Mouse (Mus musculus) lung, embryonic 16.5 days (tissue): ENCODE measurements around the gene Pik3r3. TPM values are rescaled to one million over a fixed set of nuclear protein-coding genes. Genes with fewer than 3 reads are reported as not detected.
A peak's percentile ranks its signal among the peaks of the same experiment; 100 is the strongest.

Experiments
- ATAC-seq: fragments of 200-750 bp; cut with Nextera tagmentation; 2 replicates; pipeline ENCODE4 v1.8.0; 2017; ENCODE audit warnings: low read depth, mild to moderate bottlenecking, moderate library complexity
- H3K27ac ChIP-seq: fragments of 300-500 bp; sonication (generic); 2 replicates; pipeline ENCODE4 v1.5.1; 2014; ENCODE audit warnings: mild to moderate bottlenecking, control low read depth, low read length
- H3K27me3 ChIP-seq: fragments of 300-500 bp; sonication (generic); 2 replicates; pipeline ENCODE4 v1.6.1; 2014; ENCODE audit warnings: low read depth, low read length, mixed read lengths; ENCODE audit not compliant: control insufficient read depth, insufficient read depth
- H3K36me3 ChIP-seq: fragments of 300-500 bp; sonication (generic); 2 replicates; pipeline ENCODE4 v1.6.1; 2014; ENCODE audit warnings: low read length; ENCODE audit not compliant: control insufficient read depth, insufficient read depth
- H3K4me1 ChIP-seq: fragments of 300-500 bp; sonication (generic); replicated peaks from 2 replicates; pipeline ENCODE4 v1.6.1; 2014; ENCODE audit warnings: low read length, mixed read lengths; ENCODE audit not compliant: control insufficient read depth, insufficient read depth
- H3K4me2 ChIP-seq: fragments of 300-500 bp; sonication (generic); 2 replicates; pipeline ENCODE4 v1.6.1; 2014; ENCODE audit warnings: low read depth, low read length, control low read depth
- H3K4me3 ChIP-seq: fragments of 300-500 bp; sonication (generic); 2 replicates; pipeline ENCODE4 v1.5.1; 2014; ENCODE audit warnings: mild to moderate bottlenecking, low read length, control low read depth
- H3K9ac ChIP-seq: fragments of 300-500 bp; sonication (generic); 2 replicates; pipeline ENCODE4 v1.6.1; 2014; ENCODE audit warnings: low read length, control low read depth
- H3K9me3 ChIP-seq: fragments of 300-500 bp; sonication (generic); 2 replicates; pipeline ENCODE4 v1.6.1; 2016; ENCODE audit warnings: low read length; ENCODE audit not compliant: control insufficient read depth
- WGBS: fragments of 180-500 bp; shearing (Covaris S2); extraction: QIAGEN DNeasy Blood & Tissue Kit; methylation state at CpG from one replicate; pipeline ENCODE4 v1.1.7; 2014; 5-methylcytosine and 5-hydroxymethylcytosine counted together
- polyA plus RNA-seq: library from polyadenylated mRNA; unstranded; fragments of >200 nt; fragmentation: Nextera tagmentation; extraction: Ambion mirVana; gene quantifications from 2 replicates; pipeline ENCODE4 v1.2.1, GENCODE M21; 2015

Pik3r3 gene
- 23.6 and 25.3 TPM in 2 replicates for polyA plus RNA-seq

DNA sequence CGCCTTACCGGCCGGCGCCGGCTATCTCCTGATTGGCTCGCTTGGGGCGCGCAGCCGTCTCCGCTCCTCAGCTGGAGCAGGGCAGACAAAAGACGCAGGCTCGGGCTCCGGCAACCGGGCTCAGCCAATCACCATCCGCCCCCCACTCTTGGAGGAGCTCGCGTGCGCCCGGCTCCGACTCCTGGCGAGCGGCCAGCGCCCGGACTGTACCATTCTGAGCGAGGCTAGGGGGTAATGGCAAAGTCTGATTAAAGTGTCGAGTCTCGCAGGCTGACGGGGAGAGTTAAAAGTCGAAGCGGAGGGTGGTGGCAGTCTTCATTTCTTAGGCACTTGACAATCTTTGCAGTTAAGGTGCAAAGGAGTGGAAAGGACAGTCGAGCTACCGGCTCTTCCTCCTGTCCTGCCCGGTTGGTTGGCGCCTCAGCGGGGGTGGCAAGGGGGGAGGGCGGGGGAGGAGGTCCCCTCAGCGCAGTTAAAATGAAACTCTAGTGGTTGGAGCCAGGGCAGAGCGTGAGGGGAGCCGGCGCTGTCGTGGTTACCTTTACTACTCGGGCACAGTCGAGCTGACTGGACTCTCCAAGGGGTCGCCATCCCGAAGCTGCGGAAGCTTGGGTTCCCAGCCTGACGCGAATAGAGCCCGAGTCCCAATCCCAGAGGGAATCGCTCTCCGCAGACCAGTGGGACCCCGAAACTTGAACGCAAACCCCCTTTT is at the start of gene Pik3r3:
Gene Pik3r3, plus strand, starts transcription at position 479 of the 712 bp plus-strand sequence.
- under 1% methylated on average over 51 of the region's 53 CpGs for WGBS
- Histone ChIP-seq H3K27me3 (no peaks in the 10 kb centered on the region), H3K4me2 (peak within 1 kb of the TSS; percentile 75)

DNA sequence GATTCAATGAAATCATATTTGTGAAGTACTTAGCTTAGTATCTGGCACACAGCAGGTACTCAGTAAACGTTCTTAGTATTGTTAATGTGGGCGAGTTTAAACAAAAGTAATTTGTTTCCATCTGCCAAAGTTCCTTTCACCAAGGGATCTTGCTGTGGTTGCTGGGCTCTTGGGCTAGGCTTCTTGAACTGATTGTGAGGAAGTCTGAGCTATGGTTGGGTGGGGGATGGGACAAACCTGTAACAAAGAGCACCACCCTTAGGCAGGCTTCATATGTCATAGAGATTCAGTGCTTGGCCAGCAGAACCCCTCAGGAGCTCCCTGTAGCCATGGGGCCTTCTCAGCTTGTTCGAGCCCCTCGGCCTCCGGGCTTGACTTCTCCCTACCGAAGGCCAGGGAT is 48.3 kb upstream of the Pik3r3 start, which contains the start of the genes 1700042G07Rik and Gm49337:
Gene 1700042G07Rik, plus strand, starts transcription at position 301 of the 400 bp plus-strand sequence.
Gene Gm49337, plus strand, starts transcription at position 313 of the 400 bp plus-strand sequence.
- Histone ChIP-seq H3K9me3 (no peaks in the 10 kb centered on the region), H3K4me3 (no peak within 1 kb of the TSS), H3K36me3 (no peaks in the 10 kb centered on the region), H3K27me3 (no peaks in the 10 kb centered on the region), H3K4me2 (no peak within 1 kb of the TSS), H3K4me1 (peaks cover 33% of the 10 kb centered on the region), H3K9ac (no peak within 1 kb of the TSS), H3K27ac (no peak within 1 kb of the TSS)
- WGBS = 81% methylated on average over 6 of the region's 6 CpGs
- no peak for ATAC-seq

More for the DNA sequence above, at the start of gene Pik3r3:
- Histone ChIP-seq H3K36me3 (no peaks in the 10 kb centered on the region), H3K4me1 (peaks cover 9% of the 10 kb centered on the region), H3K9me3 (no peaks in the 10 kb centered on the region), H3K27ac (peak within 1 kb of the TSS; percentile 99), H3K4me3 (peak within 1 kb of the TSS; percentile 81), H3K9ac (peak within 1 kb of the TSS; percentile 89)
- peak; percentile 100 for ATAC-seq

- H3K4me3 ChIP-seq = no peak overlapping the region
- H3K27ac ChIP-seq = no peak overlapping the region
- H3K27me3 ChIP-seq = no peaks in the 10 kb centered on the region
- peaks cover 33% of the 10 kb centered on the region for H3K4me1 ChIP-seq
- WGBS = 74% methylated on average over 4 of the region's 4 CpGs
- H3K9ac ChIP-seq = no peak overlapping the region
- H3K36me3 ChIP-seq = no peaks in the 10 kb centered on the region
- ATAC-seq = no peak
- no peaks in the 10 kb centered on the region for H3K9me3 ChIP-seq
- H3K4me2 ChIP-seq = no peak overlapping the region
Measured at GRCm38 (mm10) chr4:116173752-116174151, 47.7 kb upstream of the Pik3r3 start.

DNA sequence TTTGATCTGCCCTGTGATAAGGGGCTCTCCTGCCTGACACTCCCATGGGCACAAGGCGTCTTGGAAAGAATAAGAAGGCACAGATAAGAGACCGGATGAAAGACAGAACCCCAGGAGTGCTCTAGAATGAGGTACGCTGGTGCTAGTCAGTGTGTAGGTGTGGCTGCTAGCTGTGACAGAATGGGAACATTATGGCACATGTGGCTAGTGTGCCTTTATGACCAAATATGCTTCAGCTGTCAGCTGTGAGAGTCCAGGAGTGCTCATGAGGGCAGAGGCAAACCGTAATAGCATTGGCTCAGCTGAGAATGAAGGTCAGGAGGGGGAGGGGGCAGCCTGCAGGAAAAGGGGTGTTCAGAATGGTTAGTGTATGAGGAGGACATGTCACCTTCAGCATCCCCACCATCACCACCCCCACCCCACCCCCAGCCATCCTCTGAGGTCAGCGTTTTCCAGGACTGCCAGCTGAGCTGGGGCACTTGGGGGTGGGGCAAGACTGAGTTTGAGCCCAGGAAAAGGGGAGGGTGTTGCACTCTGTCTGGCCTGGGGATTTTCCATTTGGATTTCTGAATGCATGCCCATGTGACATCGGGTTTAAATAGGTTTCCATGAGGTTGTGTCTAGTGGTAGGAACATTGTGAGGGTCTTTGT is 46.8 kb upstream of the Pik3r3 start:
- no peak for ATAC-seq
- 29% methylated on average over 6 of the region's 6 CpGs for WGBS
- no peak overlapping the region for H3K4me3 ChIP-seq
- no peaks in the 10 kb centered on the region for H3K36me3 ChIP-seq
- H3K9ac ChIP-seq = no peak overlapping the region
- peaks cover 33% of the 10 kb centered on the region for H3K4me1 ChIP-seq
- H3K9me3 ChIP-seq = no peaks in the 10 kb centered on the region
- H3K27me3 ChIP-seq = no peaks in the 10 kb centered on the region
- no peak overlapping the region for H3K4me2 ChIP-seq
- H3K27ac ChIP-seq = peak overlapping the region; percentile 33; the same call in 1 of the 2 replicates

GRCm38 (mm10) chr4:116175136-116175535 is 46.3 kb upstream of the Pik3r3 start:
- no peaks in the 10 kb centered on the region for H3K36me3 ChIP-seq
- H3K27me3 ChIP-seq = no peaks in the 10 kb centered on the region
- no peak overlapping the region for H3K4me3 ChIP-seq
- no peak overlapping the region for H3K9ac ChIP-seq
- no peak for ATAC-seq
- no peaks in the 10 kb centered on the region for H3K9me3 ChIP-seq
- H3K4me1 ChIP-seq = peaks cover 33% of the 10 kb centered on the region
- H3K4me2 ChIP-seq = no peak overlapping the region
- H3K27ac ChIP-seq = peak overlapping the region; percentile 93

- H3K4me1 ChIP-seq = peaks cover 33% of the 10 kb centered on the region
- H3K9ac ChIP-seq = peak overlapping the region; percentile 50
- peak overlapping the region; percentile 40 for H3K4me2 ChIP-seq
- H3K36me3 ChIP-seq = no peaks in the 10 kb centered on the region
- H3K9me3 ChIP-seq = no peaks in the 10 kb centered on the region
- H3K4me3 ChIP-seq = peak overlapping the region; percentile 23
- no peaks in the 10 kb centered on the region for H3K27me3 ChIP-seq
- 37% methylated on average over 7 of the region's 7 CpGs for WGBS
- ATAC-seq = no peak
- H3K27ac ChIP-seq = peak overlapping the region; percentile 93
Measured at GRCm38 (mm10) chr4:116175711-116176542, 45.5 kb upstream of the Pik3r3 start.

DNA sequence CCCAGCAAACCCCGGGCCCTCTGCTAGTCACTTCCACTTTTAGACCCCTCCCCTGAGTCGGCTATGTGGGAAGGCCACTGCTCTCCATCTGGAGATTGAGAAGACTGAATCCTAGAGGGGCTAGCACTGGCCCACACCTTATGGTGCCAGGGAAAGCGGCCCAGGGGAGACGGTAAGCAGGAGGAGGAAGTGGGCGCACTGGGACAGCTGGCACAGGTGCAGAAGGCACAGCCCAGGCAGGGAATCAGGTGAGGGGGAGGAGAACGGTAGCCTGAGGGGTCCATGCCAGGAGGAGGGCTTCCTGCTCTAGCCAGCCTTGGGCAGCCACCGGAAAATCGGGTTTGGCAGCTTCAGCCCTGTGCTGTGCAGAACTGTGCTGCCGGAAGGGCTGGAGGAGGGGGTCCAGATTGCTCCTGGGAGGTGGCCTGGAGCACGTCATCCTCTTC is 44.9 kb upstream of the Pik3r3 start:
- Histone ChIP-seq H3K4me1 (peaks cover 33% of the 10 kb centered on the region), H3K27me3 (no peaks in the 10 kb centered on the region), H3K9me3 (no peaks in the 10 kb centered on the region), H3K27ac (peak overlapping the region; percentile 93), H3K9ac (peak overlapping the region; percentile 50), H3K4me3 (peak overlapping the region; percentile 23), H3K36me3 (no peaks in the 10 kb centered on the region), H3K4me2 (peak overlapping the region; percentile 40)
- WGBS = 8% methylated on average over 10 of the region's 10 CpGs
- ATAC-seq = peak; percentile 95

DNA sequence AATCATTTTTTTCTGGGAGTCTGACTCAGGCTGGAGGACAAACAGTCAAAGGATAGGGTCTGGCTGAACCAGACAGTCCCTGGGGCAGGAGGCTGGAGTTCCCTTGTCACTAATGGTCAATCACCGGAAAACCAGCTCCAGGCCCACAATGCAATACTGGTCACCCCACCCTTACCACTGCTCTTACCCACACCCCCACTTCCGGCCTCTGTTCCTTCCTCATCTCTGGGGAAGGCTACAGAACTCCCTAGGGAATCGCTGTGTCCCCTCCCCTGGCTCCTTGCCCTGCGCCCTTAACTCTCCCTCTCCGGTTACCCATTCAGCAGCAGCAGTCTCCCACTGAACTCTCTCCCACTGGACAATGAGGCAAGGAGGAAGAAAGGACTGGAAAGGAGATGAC is 44.3 kb upstream of the Pik3r3 start:
- Histone ChIP-seq H3K27me3 (no peaks in the 10 kb centered on the region), H3K36me3 (no peaks in the 10 kb centered on the region), H3K27ac (peak overlapping the region; percentile 93), H3K4me1 (peaks cover 33% of the 10 kb centered on the region), H3K9ac (peak overlapping the region; percentile 50), H3K4me3 (peak overlapping the region; percentile 23; the same call in 1 of the 2 replicates), H3K9me3 (no peaks in the 10 kb centered on the region), H3K4me2 (peak overlapping the region; percentile 40)
- peak; percentile 79 for ATAC-seq
- WGBS = 23% methylated on average over 5 of the region's 5 CpGs
